In genomic region chr5:66086952-66087351, GRCm38 (mm10) we compare ENCODE assay signal across 29 mouse cellular contexts.
DNase-seq lines count a peak whose midpoint lies in the region; ATAC-seq and TF ChIP-seq lines count a peak whose summit lies in the region.
"Had no signal": no experiment of that assay in that cellular context is flagged by ENCODE, and none has a peak within 500 bp of the region (broad histone marks: within the 10 kb centered on the region; RNA-seq: fewer than 3 reads in every experiment).

No protein-coding gene starts in this region.

- H3K36me3 ChIP-seq in liver, adult 2 months (ENCODE audit: control insufficient read depth, insufficient read depth, low read length), result no peaks in the 10 kb centered on the region
- no peaks in the 10 kb centered on the region for H3K36me3 ChIP-seq in liver, embryonic 11.5 days (ENCODE audit: control insufficient read depth, insufficient read depth, low read length)
- no peaks in the 10 kb centered on the region for H3K36me3 ChIP-seq in kidney, embryonic 16.5 days (ENCODE audit: insufficient read depth, low read length)
- H3K36me3 ChIP-seq: embryonic facial prominence, embryonic 12.5 days; heart, embryonic 10.5 days; heart, embryonic 15.5 days; hindbrain, embryonic 12.5 days; limb, embryonic 12.5 days; liver, embryonic 12.5 days; midbrain, embryonic 15.5 days had no signal

- no peak for DNase-seq in liver, adult 2 months (ENCODE audit: extremely low read depth, low read depth, low spot score)
- no peak for DNase-seq in liver, embryonic 11.5 days (ENCODE audit: low spot score)
- DNase-seq in MEL-GATA-1-ER (ENCODE audit: extremely low read depth, low read depth), result peak; percentile 78
- DNase-seq in spleen, postnatal 14 days (ENCODE audit: low spot score in 2 of 2), result no peak
- no peak for DNase-seq in urinary bladder, postnatal 25 days (ENCODE audit: low spot score)
- DNase-seq: adrenal gland, postnatal 14 days; cerebellum, adult 11-12 months; cerebellum, postnatal 14 days; embryo, embryonic 11 days; gastrocnemius, postnatal 10 days; kidney, adult 9 months; kidney, postnatal 14 days; liver, postnatal 0 days; lung, postnatal 36 days; right cerebral cortex, postnatal 25 days; thymus, postnatal 25 days had no signal

- peak overlapping the region; percentile 9 for H3K27ac ChIP-seq in liver, adult 2 months (replicated peaks; ENCODE audit: insufficient read depth, low read depth, low read length)
- no peak overlapping the region for H3K27ac ChIP-seq in liver, embryonic 11.5 days (ENCODE audit: low read depth, low read length)
- H3K27ac ChIP-seq in kidney, embryonic 16.5 days (ENCODE audit: low read length), result no peak overlapping the region
- H3K27ac ChIP-seq: embryonic facial prominence, embryonic 12.5 days; heart, embryonic 10.5 days; heart, embryonic 15.5 days; hindbrain, embryonic 12.5 days; hindbrain, postnatal 0 days; limb, embryonic 12.5 days; liver, embryonic 12.5 days; midbrain, embryonic 15.5 days had no signal

- no peak overlapping the region for H3K9ac ChIP-seq in liver, adult 2 months (ENCODE audit: low read depth, low read length)
- H3K9ac ChIP-seq in liver, embryonic 11.5 days (ENCODE audit: low read depth, low read length), result no peak overlapping the region
- no peak overlapping the region for H3K9ac ChIP-seq in kidney, embryonic 16.5 days (replicated peaks; ENCODE audit: low read length)
- H3K9ac ChIP-seq: embryonic facial prominence, embryonic 12.5 days; heart, embryonic 15.5 days; hindbrain, embryonic 12.5 days; limb, embryonic 12.5 days; liver, embryonic 12.5 days; liver, postnatal 0 days; midbrain, embryonic 15.5 days had no signal

- peaks cover 49% of the 10 kb centered on the region for H3K4me1 ChIP-seq in liver, adult 2 months (ENCODE audit: control insufficient read depth, insufficient read depth, low read length)
- H3K4me1 ChIP-seq in liver, embryonic 11.5 days (replicated peaks; ENCODE audit: control insufficient read depth, insufficient read depth, low read length), result no peaks in the 10 kb centered on the region
- peaks cover 10% of the 10 kb centered on the region for H3K4me1 ChIP-seq in kidney, embryonic 16.5 days (ENCODE audit: insufficient read depth, low read length)
- H3K4me1 ChIP-seq: hindbrain, embryonic 12.5 days; limb, embryonic 12.5 days; midbrain, embryonic 15.5 days had no signal

- ATAC-seq in liver, embryonic 11.5 days (replicated peaks; ENCODE audit: low FRiP score), result no peak
- peak; percentile 58 to 77; a peak in 2 of 4 replicates for ATAC-seq in hematopoietic stem cell, adult 5-6 weeks (replicated peaks in 1 of 2; ENCODE audit: insufficient read depth in 1 of 2, low FRiP score in 2 of 2, low TSS enrichment in 1 of 2, low read depth in 1 of 2, poor library complexity in 2 of 2, severe bottlenecking in 2 of 2)
- peak; percentile 47 for ATAC-seq in megakaryocyte progenitor cell, adult 5-6 weeks (replicated peaks; ENCODE audit: poor library complexity)
- ATAC-seq in kidney, embryonic 16.5 days (ENCODE audit: low FRiP score, low TSS enrichment), result no peak
- ATAC-seq: hindbrain, postnatal 0 days; intestine, postnatal 0 days; liver, embryonic 12.5 days; liver, postnatal 0 days; midbrain, embryonic 15.5 days; Patski had no signal

- H3K4me2 ChIP-seq in liver, embryonic 11.5 days, result no peak overlapping the region
- H3K4me2 ChIP-seq in kidney, embryonic 16.5 days (replicated peaks; ENCODE audit: low read depth, low read length), result no peak overlapping the region
- H3K4me2 ChIP-seq: embryonic facial prominence, embryonic 12.5 days; heart, embryonic 15.5 days; hindbrain, embryonic 12.5 days; limb, embryonic 12.5 days; liver, embryonic 12.5 days; midbrain, embryonic 15.5 days had no signal

- TF ChIP-seq CTCF in liver, adult 2 months (IDR thresholded peaks at IDR 0.05; ENCODE audit: low read depth, low read length), result no peak

- WGBS in liver, adult 2 months, result 83% methylated on average over 9 of the region's 9 CpGs
- WGBS in liver, embryonic 11.5 days, result 70% methylated on average over 9 of the region's 9 CpGs
- WGBS in kidney, embryonic 16.5 days, result 85% methylated on average over 9 of the region's 9 CpGs

- no peak for TF ChIP-seq POLR2A in liver, adult 2 months (IDR thresholded peaks at IDR 0.05; ENCODE audit: extremely low read depth, insufficient read depth, low read length)

- no peaks in the 10 kb centered on the region for H3K9me3 ChIP-seq in liver, embryonic 11.5 days (ENCODE audit: control insufficient read depth, low read length)
- no peaks in the 10 kb centered on the region for H3K9me3 ChIP-seq in kidney, embryonic 16.5 days (ENCODE audit: low read length)
- H3K9me3 ChIP-seq: embryonic facial prominence, embryonic 12.5 days; heart, embryonic 10.5 days; heart, embryonic 15.5 days; hindbrain, embryonic 12.5 days; limb, embryonic 12.5 days; liver, embryonic 12.5 days; midbrain, embryonic 15.5 days had no signal

- H3K27me3 ChIP-seq in liver, adult 2 months (ENCODE audit: control insufficient read depth, insufficient read depth, low read length), result no peaks in the 10 kb centered on the region
- no peaks in the 10 kb centered on the region for H3K27me3 ChIP-seq in liver, embryonic 11.5 days (replicated peaks; ENCODE audit: control insufficient read depth, insufficient read depth, low read length)
- no peaks in the 10 kb centered on the region for H3K27me3 ChIP-seq in kidney, embryonic 16.5 days (ENCODE audit: insufficient read depth, low read length)
- H3K27me3 ChIP-seq: embryonic facial prominence, embryonic 12.5 days; heart, embryonic 15.5 days; hindbrain, embryonic 12.5 days; limb, embryonic 12.5 days; liver, embryonic 12.5 days; midbrain, embryonic 15.5 days; Patski had no signal

- no peak overlapping the region for H3K4me3 ChIP-seq in liver, adult 2 months (ENCODE audit: insufficient read depth, low read depth, low read length)
- H3K4me3 ChIP-seq in liver, embryonic 11.5 days (ENCODE audit: low read depth, low read length), result no peak overlapping the region
- H3K4me3 ChIP-seq in kidney, embryonic 16.5 days (ENCODE audit: low read length), result no peak overlapping the region
- H3K4me3 ChIP-seq: embryonic facial prominence, embryonic 12.5 days; heart, embryonic 10.5 days; heart, embryonic 15.5 days; hindbrain, embryonic 12.5 days; limb, embryonic 12.5 days; liver, embryonic 12.5 days; midbrain, embryonic 15.5 days had no signal

- peaks cover 18% of the 10 kb centered on the region; the same call in 1 of the 2 replicates for H3K79me2 ChIP-seq in liver, adult 2 months (ENCODE audit: control insufficient read depth, insufficient read depth, low read length)

Comparison
In these comparisons a context has a peak if more than half of its experiments do, and no peak if none do; other contexts are left out.
1. ATAC-seq: peak in hematopoietic stem cell, adult 5-6 weeks (2 of 2) and megakaryocyte progenitor cell, adult 5-6 weeks (single experiment); none in liver, embryonic 11.5 days (single experiment) and kidney, embryonic 16.5 days (single experiment).